Mouse (Mus musculus) limb, embryonic 11.5 days (tissue): ENCODE measurements around the gene Rnf39. TPM values are rescaled to one million over a fixed set of nuclear protein-coding genes. Genes with fewer than 3 reads are reported as not detected.

Source experiments
- ATAC-seq: fragments of 200-750 bp; cut with Nextera tagmentation; 2 replicates; pipeline ENCODE4 v1.8.0; 2017; ENCODE audit warnings: low read depth; ENCODE audit not compliant: insufficient number of reproducible peaks, low FRiP score, low TSS enrichment
- DNase-seq: peaks from one replicate; pipeline ENCODE4 v3.0.0-alpha.2; 2015; ENCODE audit warnings: low spot score
- H3K27ac ChIP-seq: fragments of 300-500 bp; sonication (generic); replicated peaks from 2 replicates; pipeline ENCODE4 v1.5.1; 2014; ENCODE audit warnings: low read depth, mild to moderate bottlenecking, low read length
- H3K27me3 ChIP-seq: fragments of 300-500 bp; sonication (generic); 2 replicates; pipeline ENCODE4 v1.6.1; 2014; ENCODE audit warnings: mild to moderate bottlenecking, low read length, mixed read lengths; ENCODE audit not compliant: control insufficient read depth, insufficient read depth
- H3K36me3 ChIP-seq: fragments of 300-500 bp; sonication (generic); 2 replicates; pipeline ENCODE4 v1.6.1; 2014; ENCODE audit warnings: mild to moderate bottlenecking, low read length, moderate library complexity, mixed read lengths; ENCODE audit not compliant: control insufficient read depth, insufficient read depth
- H3K4me1 ChIP-seq: fragments of 300-500 bp; sonication (generic); 2 replicates; pipeline ENCODE4 v1.6.1; 2014; ENCODE audit warnings: low read length, mixed read lengths; ENCODE audit not compliant: control insufficient read depth, insufficient read depth
- H3K4me2 ChIP-seq: fragments of 300-500 bp; sonication (generic); 2 replicates; pipeline ENCODE4 v1.6.1; 2014; ENCODE audit warnings: low read depth, mild to moderate bottlenecking, moderate library complexity; ENCODE audit not compliant: severe bottlenecking
- H3K4me3 ChIP-seq: fragments of 300-500 bp; sonication (generic); 2 replicates; pipeline ENCODE4 v1.5.1; 2014; ENCODE audit warnings: low read depth, low read length
- H3K9ac ChIP-seq: fragments of 300-500 bp; sonication (generic); 2 replicates; pipeline ENCODE4 v1.6.1; 2014; ENCODE audit warnings: mild to moderate bottlenecking, low read length
- H3K9me3 ChIP-seq: fragments of 300-500 bp; sonication (generic); 2 replicates; pipeline ENCODE4 v1.6.1; 2016; ENCODE audit warnings: low read length; ENCODE audit not compliant: control insufficient read depth
- WGBS: fragments of 180-500 bp; shearing (Covaris S2); extraction: QIAGEN DNeasy Blood & Tissue Kit; methylation state at CpG from one replicate; pipeline ENCODE4 v1.1.7; 2014; 5-methylcytosine and 5-hydroxymethylcytosine counted together
- polyA plus RNA-seq: library from polyadenylated mRNA; unstranded; fragments of >200 nt; fragmentation: Nextera tagmentation; extraction: Ambion mirVana; gene quantifications from 2 replicates; pipeline ENCODE4 v1.2.1, GENCODE M21; 2014

Rnf39 gene
- polyA plus RNA-seq, 1 experiment from 2014 or later = 0.45 TPM

DNA sequence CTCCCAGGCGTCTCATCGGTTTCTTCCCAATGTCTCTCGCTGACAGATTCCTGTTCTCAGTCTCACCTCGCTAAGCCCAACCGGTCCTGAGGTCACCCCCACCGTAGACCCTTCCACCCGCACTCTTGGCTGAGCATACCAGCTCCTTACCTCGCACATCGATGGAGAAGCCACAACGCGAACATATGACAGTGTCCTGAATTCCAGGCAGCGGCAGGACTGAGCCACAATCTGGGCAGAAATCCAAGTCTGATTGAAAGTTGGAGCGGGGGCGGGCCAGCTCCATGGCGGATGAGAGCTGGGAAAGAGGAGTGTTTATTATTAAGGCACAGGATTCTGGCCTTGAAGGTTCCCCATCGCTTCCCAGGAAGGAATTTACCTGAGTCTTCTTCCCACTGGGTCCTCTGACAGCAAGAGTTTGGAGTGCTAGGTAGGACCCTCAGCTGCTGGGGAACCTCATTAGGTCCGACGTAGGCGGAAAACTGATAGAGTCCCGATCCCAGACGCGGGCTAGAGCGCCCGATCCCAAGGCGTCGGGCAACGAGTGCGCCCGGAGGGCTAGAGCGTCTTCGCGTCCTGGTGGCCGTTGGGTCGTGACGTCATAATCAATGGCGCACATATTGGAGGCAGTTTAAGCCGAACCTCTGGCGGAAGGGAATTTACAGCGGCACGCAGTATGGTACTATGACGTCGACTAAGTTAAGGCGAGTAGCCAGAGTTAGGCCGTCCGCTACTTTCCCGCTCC lies 15.5 kb downstream of the Rnf39 start, which contains the start of the genes Znrd1 and Znrd1as:
TSS of gene Znrd1 (minus strand) at position 561 of the 745 bp plus-strand sequence.
TSS of gene Znrd1as (plus strand) at position 594 of the 745 bp plus-strand sequence.
- peak within 1 kb of the TSS; percentile 75 for H3K4me2 ChIP-seq
- peaks cover 6% of the 10 kb centered on the region; the same call in 1 of the 2 replicates for H3K4me1 ChIP-seq
- no peaks in the 10 kb centered on the region for H3K36me3 ChIP-seq
- under 1% methylated on average over 46 of the region's 46 CpGs for WGBS
- peak within 1 kb of the TSS; percentile 48 for H3K4me3 ChIP-seq
- ATAC-seq (peak; percentile 95), DNase-seq (peak; percentile 98)
- peak within 1 kb of the TSS; percentile 78 for H3K9ac ChIP-seq
- no peaks in the 10 kb centered on the region for H3K9me3 ChIP-seq
- 0 out of 2 replicates have a peak within 1 kb of the TSS, but pooled peaks have one; percentile 30 for H3K27ac ChIP-seq
- H3K27me3 ChIP-seq = no peaks in the 10 kb centered on the region

DNA sequence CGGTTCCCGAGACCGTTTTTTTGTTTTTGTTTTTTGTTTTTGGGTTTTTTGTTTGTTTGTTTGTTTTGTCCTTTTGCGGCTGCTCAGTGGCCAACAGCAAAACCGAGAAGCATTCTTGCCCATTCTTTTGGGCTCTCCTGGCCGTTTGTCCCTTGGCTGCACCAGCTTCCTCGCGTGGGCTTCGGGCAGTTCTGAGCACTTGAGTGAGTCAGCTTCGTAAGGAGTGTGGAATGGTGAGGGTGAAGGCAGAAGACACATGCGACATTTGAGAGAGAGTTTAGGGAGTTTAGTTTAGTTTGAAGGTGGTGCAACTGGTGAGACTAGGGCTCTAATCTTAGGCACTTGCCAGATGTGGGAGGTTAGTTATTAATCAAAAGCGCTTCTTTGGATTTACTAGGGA lies 16.2 kb downstream of the Rnf39 start:
- 0 out of 2 replicates have a peak overlapping the region, but pooled peaks have one; percentile 30 for H3K27ac ChIP-seq
- H3K36me3 ChIP-seq = no peaks in the 10 kb centered on the region
- ATAC-seq = no peak
- peaks cover 6% of the 10 kb centered on the region; the same call in 1 of the 2 replicates for H3K4me1 ChIP-seq
- no peaks in the 10 kb centered on the region for H3K9me3 ChIP-seq
- peak overlapping the region; percentile 75 for H3K4me2 ChIP-seq
- peak overlapping the region; percentile 48 for H3K4me3 ChIP-seq
- H3K9ac ChIP-seq = peak overlapping the region; percentile 78
- WGBS = 10% methylated on average over 12 of the region's 12 CpGs
- no peak for DNase-seq
- no peaks in the 10 kb centered on the region for H3K27me3 ChIP-seq

DNA sequence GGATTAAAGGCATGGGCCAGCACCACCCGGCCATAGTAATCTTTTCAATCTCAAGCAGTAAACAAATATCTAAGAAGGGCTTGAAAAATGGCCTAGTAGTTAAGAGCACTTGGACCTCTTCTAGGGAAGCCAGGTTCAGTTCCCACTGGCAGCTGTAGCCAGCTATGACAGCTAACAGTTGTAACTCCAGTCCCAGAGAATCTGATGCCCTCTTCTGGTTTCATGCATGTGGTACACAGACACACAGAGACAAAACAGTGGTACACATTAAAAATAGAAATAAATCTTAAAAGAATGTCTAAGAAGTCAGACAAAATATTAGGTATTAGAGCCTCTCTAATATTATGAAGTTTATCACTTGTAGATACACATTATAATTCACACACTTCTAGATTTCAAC lies 18.4 kb downstream of the Rnf39 start:
- Histone ChIP-seq H3K36me3 (no peaks in the 10 kb centered on the region), H3K4me3 (no peak overlapping the region), H3K4me1 (peaks cover 6% of the 10 kb centered on the region; the same call in 1 of the 2 replicates), H3K27me3 (no peaks in the 10 kb centered on the region), H3K9me3 (no peaks in the 10 kb centered on the region), H3K9ac (no peak overlapping the region), H3K27ac (no peak overlapping the region), H3K4me2 (no peak overlapping the region)
- no peak for DNase-seq
- ATAC-seq = no peak
- WGBS = 72% methylated on average over 1 of the region's 1 CpGs

DNA sequence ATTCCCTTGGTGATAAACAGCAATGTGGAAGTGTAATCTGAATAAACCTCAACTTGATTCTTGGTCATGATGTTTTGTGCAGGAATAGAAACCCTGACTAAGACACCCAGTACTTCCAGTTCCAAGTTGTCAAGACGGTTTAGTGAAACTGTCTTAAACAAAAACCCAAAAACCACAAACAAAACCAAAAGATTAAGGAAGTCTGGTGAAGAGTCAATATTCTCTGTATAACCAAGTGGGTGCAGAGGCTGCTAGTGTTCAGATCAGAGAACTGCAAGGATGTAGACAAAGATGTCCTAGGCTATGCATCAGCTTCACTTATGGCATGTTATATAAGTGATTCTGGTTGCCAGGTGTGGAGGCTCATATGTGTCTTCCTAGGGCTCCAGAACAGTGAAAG lies 24.2 kb downstream of the Rnf39 start:
- Histone ChIP-seq H3K9me3 (no peaks in the 10 kb centered on the region), H3K4me3 (no peak overlapping the region), H3K27ac (no peak overlapping the region), H3K27me3 (no peaks in the 10 kb centered on the region), H3K9ac (no peak overlapping the region), H3K4me1 (no peaks in the 10 kb centered on the region), H3K4me2 (no peak overlapping the region), H3K36me3 (no peaks in the 10 kb centered on the region)
- no peak for DNase-seq
- no peak for ATAC-seq
- 95% methylated on average over 1 of the region's 1 CpGs for WGBS

DNA sequence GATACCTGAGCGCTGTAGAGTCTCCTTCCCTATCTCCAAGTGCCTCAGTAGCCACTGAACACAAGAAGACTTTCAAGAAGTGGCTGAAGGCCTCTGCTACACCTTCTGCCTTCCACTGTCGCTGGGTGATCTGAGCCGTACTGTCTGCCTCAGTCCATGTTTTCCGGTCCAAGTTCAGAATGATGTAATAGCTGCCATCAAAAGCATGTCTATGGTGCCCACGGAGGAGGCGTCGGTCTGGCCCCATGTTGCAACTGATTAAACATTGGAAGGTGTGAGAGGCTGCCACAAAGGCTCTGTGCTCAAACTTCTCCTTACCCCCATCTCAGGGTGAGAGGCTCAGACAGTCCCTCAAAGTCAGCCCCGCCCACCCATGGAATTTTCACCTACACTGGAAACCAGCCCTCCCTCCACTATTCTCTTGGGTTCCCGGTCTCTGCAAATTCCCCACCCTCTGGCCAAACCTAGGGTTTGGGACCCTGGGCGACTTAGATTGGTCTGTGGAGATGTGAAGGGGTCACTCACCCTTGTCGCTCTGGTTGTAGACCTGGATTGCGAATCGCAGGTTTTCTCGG lies 27.7 kb downstream of the Rnf39 start:
- Histone ChIP-seq H3K27me3 (no peaks in the 10 kb centered on the region), H3K4me2 (no peak overlapping the region), H3K9me3 (no peaks in the 10 kb centered on the region), H3K4me3 (no peak overlapping the region), H3K4me1 (no peaks in the 10 kb centered on the region), H3K27ac (no peak overlapping the region), H3K36me3 (no peaks in the 10 kb centered on the region), H3K9ac (no peak overlapping the region)
- ATAC-seq (no peak), DNase-seq (no peak)
- 85% methylated on average over 14 of the region's 14 CpGs for WGBS

DNA sequence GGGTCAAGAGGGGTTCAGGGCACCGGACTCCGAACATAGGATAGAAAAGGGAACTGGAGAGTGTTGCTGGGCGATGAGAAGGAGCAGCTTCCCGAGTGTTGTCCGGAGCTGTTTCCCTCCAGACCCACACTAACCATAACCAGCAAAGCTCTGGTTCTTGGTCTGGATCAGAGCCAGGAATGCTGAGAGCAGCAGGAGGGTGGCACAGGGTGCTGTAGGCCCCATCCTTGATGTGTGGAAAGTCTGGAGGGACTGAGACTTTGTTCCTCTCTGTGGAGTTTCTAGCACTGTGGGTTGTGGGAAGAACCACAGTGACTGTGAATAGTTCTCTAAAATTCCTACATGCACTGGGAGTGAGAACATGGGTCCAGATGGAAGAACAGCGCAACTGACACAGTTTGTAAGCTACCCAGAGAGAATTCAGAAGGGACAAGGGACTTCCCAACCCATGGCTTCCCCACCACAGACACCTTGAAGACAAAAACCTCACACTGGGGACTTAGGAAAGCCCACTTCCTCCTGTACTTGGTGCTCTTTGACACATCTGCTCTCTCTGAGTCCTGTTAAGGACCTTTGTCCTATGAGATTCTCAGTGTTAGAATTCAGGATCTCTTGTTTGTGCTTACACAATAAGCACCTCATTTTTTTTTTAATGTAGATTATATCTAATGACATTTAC lies 28.6 kb downstream of the Rnf39 start:
- H3K9me3 ChIP-seq = no peaks in the 10 kb centered on the region
- no peak overlapping the region for H3K27ac ChIP-seq
- no peak for DNase-seq
- no peak overlapping the region for H3K4me3 ChIP-seq
- no peaks in the 10 kb centered on the region for H3K4me1 ChIP-seq
- no peak overlapping the region for H3K9ac ChIP-seq
- H3K36me3 ChIP-seq = no peaks in the 10 kb centered on the region
- 90% methylated on average over 6 of the region's 6 CpGs for WGBS
- ATAC-seq = no peak
- H3K4me2 ChIP-seq = no peak overlapping the region
- H3K27me3 ChIP-seq = no peaks in the 10 kb centered on the region

DNA sequence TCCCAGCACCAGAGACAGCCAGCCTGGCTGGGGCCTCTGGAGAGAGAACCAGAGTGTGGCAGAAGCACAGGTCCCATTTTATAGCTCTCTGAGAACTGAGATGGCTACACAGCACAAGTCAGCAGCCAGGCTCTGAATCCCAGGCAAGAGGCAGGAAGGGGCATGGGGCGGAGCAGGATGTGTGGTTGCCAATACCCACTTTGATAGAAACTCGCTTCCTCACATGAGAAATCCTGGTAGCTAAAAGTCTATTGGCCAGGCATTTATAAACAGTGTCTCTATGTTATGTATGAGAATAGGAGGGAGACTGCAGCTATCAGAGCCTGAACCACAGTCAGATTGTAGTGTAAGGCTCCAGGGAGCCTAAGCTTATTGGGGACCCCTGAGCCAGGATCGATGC lies 30.1 kb downstream of the Rnf39 start:
- no peak overlapping the region for H3K27ac ChIP-seq
- no peaks in the 10 kb centered on the region for H3K27me3 ChIP-seq
- WGBS = 83% methylated on average over 3 of the region's 3 CpGs
- H3K36me3 ChIP-seq = no peaks in the 10 kb centered on the region
- no peak overlapping the region for H3K4me2 ChIP-seq
- DNase-seq (no peak), ATAC-seq (no peak)
- no peaks in the 10 kb centered on the region for H3K4me1 ChIP-seq
- no peaks in the 10 kb centered on the region for H3K9me3 ChIP-seq
- no peak overlapping the region for H3K4me3 ChIP-seq
- H3K9ac ChIP-seq = no peak overlapping the region

DNA sequence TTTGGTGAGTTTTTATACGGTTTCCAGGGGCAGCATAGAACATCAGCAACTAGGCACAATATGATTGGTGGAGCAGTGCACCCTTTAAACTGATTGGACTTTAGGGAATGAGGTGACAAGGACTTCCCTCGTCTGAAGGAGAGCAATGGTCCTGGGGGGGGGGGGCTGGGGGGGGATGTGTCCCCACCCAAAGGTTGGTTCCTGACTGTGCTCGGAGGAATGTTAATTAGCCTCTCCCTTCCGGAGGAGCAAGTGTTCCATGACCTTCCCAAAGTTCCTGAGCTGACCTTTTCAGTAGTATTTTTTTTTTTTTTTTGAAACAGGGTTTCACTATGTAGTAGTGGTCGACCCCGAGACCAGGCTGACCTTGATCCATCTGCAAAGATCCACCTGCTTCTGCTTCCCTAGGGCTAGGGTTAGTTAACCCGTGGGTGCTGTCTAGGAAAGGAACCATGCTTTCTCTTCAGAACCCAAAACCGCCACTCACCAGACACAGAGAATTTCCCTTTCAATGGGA lies 30.6 kb downstream of the Rnf39 start:
- Histone ChIP-seq H3K27me3 (no peaks in the 10 kb centered on the region), H3K4me2 (no peak overlapping the region), H3K4me1 (no peaks in the 10 kb centered on the region), H3K9me3 (no peaks in the 10 kb centered on the region), H3K36me3 (no peaks in the 10 kb centered on the region), H3K4me3 (no peak overlapping the region), H3K27ac (no peak overlapping the region), H3K9ac (no peak overlapping the region)
- ATAC-seq (no peak), DNase-seq (no peak)
- 74% methylated on average over 8 of the region's 8 CpGs for WGBS
